Mouse (Mus musculus) hindbrain, embryonic 14.5 days (tissue): Measurements from ENCODE around the gene Rbms1. TPM values are rescaled to one million over a fixed set of nuclear protein-coding genes. Genes with fewer than 3 reads are reported as not detected.

ENCODE experiments used
- ATAC-seq: fragments of 200-750 bp; cut with Nextera tagmentation; 2 replicates; pipeline ENCODE4 v1.8.0; 2017; ENCODE audit warnings: moderate number of reproducible peaks, mild to moderate bottlenecking, moderate TSS enrichment, moderate library complexity; ENCODE audit not compliant: low FRiP score
- DNase-seq: peaks from one replicate; pipeline ENCODE4 v3.0.0-alpha.2; 2015; ENCODE audit warnings: low spot score
- H3K27ac ChIP-seq: fragments of 300-500 bp; sonication (generic); 2 replicates; pipeline ENCODE4 v1.5.1; 2014; ENCODE audit warnings: mild to moderate bottlenecking, moderate library complexity
- H3K27me3 ChIP-seq: fragments of 300-500 bp; sonication (generic); 2 replicates; pipeline ENCODE4 v1.6.1; 2014; ENCODE audit warnings: mild to moderate bottlenecking, low read length, mixed read lengths; ENCODE audit not compliant: control insufficient read depth, insufficient read depth
- H3K36me3 ChIP-seq: fragments of 300-500 bp; sonication (generic); replicated peaks from 2 replicates; pipeline ENCODE4 v1.6.1; 2014; ENCODE audit not compliant: control insufficient read depth, insufficient read depth
- H3K4me1 ChIP-seq: fragments of 300-500 bp; sonication (generic); replicated peaks from 2 replicates; pipeline ENCODE4 v1.6.1; 2014; ENCODE audit warnings: antibody characterized with exemption, low read length, mixed read lengths; ENCODE audit not compliant: control insufficient read depth, insufficient read depth
- H3K4me2 ChIP-seq: fragments of 300-500 bp; sonication (generic); replicated peaks from 2 replicates; pipeline ENCODE4 v1.6.1; 2014; ENCODE audit warnings: mild to moderate bottlenecking, moderate library complexity
- H3K4me3 ChIP-seq: fragments of 300-500 bp; sonication (generic); replicated peaks from 2 replicates; pipeline ENCODE4 v1.5.1; 2014; ENCODE audit warnings: mild to moderate bottlenecking, low read length
- H3K9ac ChIP-seq: fragments of 300-500 bp; sonication (generic); 2 replicates; pipeline ENCODE4 v1.6.1; 2014
- H3K9me3 ChIP-seq: fragments of 300-500 bp; sonication (generic); 2 replicates; pipeline ENCODE4 v1.6.1; 2016; ENCODE audit warnings: low read length; ENCODE audit not compliant: control insufficient read depth
- WGBS: fragments of 180-500 bp; shearing (Covaris S2); extraction: QIAGEN DNeasy Blood & Tissue Kit; methylation state at CpG from one replicate; pipeline ENCODE4 v1.1.7; 2014; 5-methylcytosine and 5-hydroxymethylcytosine counted together
- polyA plus RNA-seq: library from polyadenylated mRNA; unstranded; fragments of >200 nt; fragmentation: Nextera tagmentation; extraction: Ambion mirVana; gene quantifications from 2 replicates; pipeline ENCODE4 v1.2.1, GENCODE M21; 2014

The Rbms1 gene
- polyA plus RNA-seq, 1 experiment from 2014 or later = 64.9 TPM

GRCm38 (mm10) chr2:60816307-60816706 lies 146.7 kb downstream of the Rbms1 start:
- Histone ChIP-seq H3K9me3 (no peaks in the 10 kb centered on the region), H3K9ac (no peak overlapping the region), H3K36me3 (no peaks in the 10 kb centered on the region), H3K27me3 (no peaks in the 10 kb centered on the region), H3K27ac (no peak overlapping the region), H3K4me2 (no peak overlapping the region), H3K4me3 (no peak overlapping the region), H3K4me1 (peaks cover 4% of the 10 kb centered on the region; the same call in 1 of the 2 replicates)
- WGBS = 70% methylated on average over 2 of the region's 2 CpGs
- ATAC-seq = no peak
- no peak for DNase-seq

GRCm38 (mm10) chr2:60814788-60815187 lies 148.2 kb downstream of the Rbms1 start:
- no peaks in the 10 kb centered on the region for H3K9me3 ChIP-seq
- no peak overlapping the region for H3K4me2 ChIP-seq
- DNase-seq (no peak), ATAC-seq (no peak)
- H3K4me3 ChIP-seq = no peak overlapping the region
- H3K27me3 ChIP-seq = no peaks in the 10 kb centered on the region
- no peak overlapping the region for H3K27ac ChIP-seq
- peaks cover 4% of the 10 kb centered on the region; the same call in 1 of the 2 replicates for H3K4me1 ChIP-seq
- 66% methylated on average over 6 of the region's 6 CpGs for WGBS
- no peak overlapping the region for H3K9ac ChIP-seq
- H3K36me3 ChIP-seq = no peaks in the 10 kb centered on the region

DNA sequence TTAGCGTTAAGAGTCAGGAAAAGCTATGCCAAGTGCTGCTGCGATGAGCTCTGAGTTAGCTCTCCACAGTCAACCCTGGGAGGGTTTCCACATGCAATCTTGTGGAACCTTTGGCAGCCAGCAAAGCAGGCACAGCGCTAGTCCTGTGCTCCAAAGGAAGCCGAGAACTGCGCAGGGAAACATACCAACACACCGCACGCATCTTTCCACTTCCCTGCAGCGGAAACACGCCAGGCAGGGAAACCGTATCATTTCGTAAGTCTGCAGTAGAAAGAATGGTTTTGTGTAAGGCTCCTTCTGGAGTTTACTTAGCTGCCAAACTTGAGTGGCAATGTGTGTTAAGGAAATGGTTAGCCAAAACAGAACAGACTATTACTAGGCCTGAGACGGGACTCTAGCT lies 150.0 kb downstream of the Rbms1 start:
- H3K27ac ChIP-seq = no peak overlapping the region
- DNase-seq (no peak), ATAC-seq (no peak)
- 89% methylated on average over 12 of the region's 12 CpGs for WGBS
- H3K27me3 ChIP-seq = no peaks in the 10 kb centered on the region
- no peak overlapping the region for H3K4me2 ChIP-seq
- no peak overlapping the region for H3K9ac ChIP-seq
- H3K4me1 ChIP-seq = peaks cover 4% of the 10 kb centered on the region; the same call in 1 of the 2 replicates
- no peaks in the 10 kb centered on the region for H3K36me3 ChIP-seq
- no peaks in the 10 kb centered on the region for H3K9me3 ChIP-seq
- H3K4me3 ChIP-seq = no peak overlapping the region

- H3K4me1 ChIP-seq = peaks cover 4% of the 10 kb centered on the region; the same call in 1 of the 2 replicates
- ATAC-seq (no peak), DNase-seq (no peak)
Measured at GRCm38 (mm10) chr2:60810617-60811016, 152.4 kb downstream of the Rbms1 start.

GRCm38 (mm10) chr2:60809441-60809921 lies 153.5 kb downstream of the Rbms1 start:
- Histone ChIP-seq H3K4me3 (no peak overlapping the region), H3K9me3 (no peaks in the 10 kb centered on the region), H3K4me1 (no peaks in the 10 kb centered on the region; the same call in 1 of the 2 replicates), H3K27ac (no peak overlapping the region), H3K27me3 (no peaks in the 10 kb centered on the region), H3K9ac (no peak overlapping the region), H3K4me2 (no peak overlapping the region), H3K36me3 (no peaks in the 10 kb centered on the region)
- no peak for ATAC-seq
- DNase-seq = no peak
- WGBS = 43% methylated on average over 7 of the region's 7 CpGs

More at GRCm38 (mm10) chr2:60810617-60811016, 152.4 kb downstream of the Rbms1 start:
- H3K9me3 ChIP-seq = no peaks in the 10 kb centered on the region
- no peak overlapping the region for H3K4me3 ChIP-seq
- no peaks in the 10 kb centered on the region for H3K36me3 ChIP-seq
- H3K4me2 ChIP-seq = no peak overlapping the region
- H3K27me3 ChIP-seq = no peaks in the 10 kb centered on the region
- no peak overlapping the region for H3K27ac ChIP-seq
- H3K9ac ChIP-seq = no peak overlapping the region

GRCm38 (mm10) chr2:60808822-60809221 lies 154.2 kb downstream of the Rbms1 start:
- no peaks in the 10 kb centered on the region for H3K9me3 ChIP-seq
- 81% methylated on average over 6 of the region's 6 CpGs for WGBS
- no peak overlapping the region for H3K4me3 ChIP-seq
- no peak overlapping the region for H3K4me2 ChIP-seq
- H3K27ac ChIP-seq = no peak overlapping the region
- H3K9ac ChIP-seq = no peak overlapping the region
- peaks cover 5% of the 10 kb centered on the region; the same call in 1 of the 2 replicates for H3K4me1 ChIP-seq
- H3K27me3 ChIP-seq = no peaks in the 10 kb centered on the region
- ATAC-seq = no peak
- DNase-seq = no peak
- no peaks in the 10 kb centered on the region for H3K36me3 ChIP-seq

GRCm38 (mm10) chr2:60807341-60808195 lies 155.4 kb downstream of the Rbms1 start:
- WGBS = 81% methylated on average over 11 of the region's 11 CpGs

DNA sequence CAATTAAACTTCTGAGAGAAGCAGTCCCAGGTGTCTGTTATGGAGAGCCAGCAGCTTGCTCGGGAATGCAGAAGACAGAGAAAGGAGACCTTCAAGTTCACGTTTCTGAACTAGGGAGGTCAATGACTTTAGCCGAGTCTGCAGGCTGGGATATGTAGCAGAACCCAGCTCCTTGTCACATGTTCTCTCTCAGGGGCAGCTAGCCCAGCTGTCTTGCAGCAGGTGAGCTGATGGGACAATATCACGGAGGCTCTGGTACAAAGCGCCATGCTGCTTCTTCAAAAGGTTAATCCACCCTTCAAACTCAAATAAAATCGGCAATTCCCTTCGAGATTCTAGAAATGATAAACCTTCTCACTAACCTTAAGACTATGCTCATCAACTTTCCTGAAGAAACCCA lies 158.2 kb downstream of the Rbms1 start:
- no peaks in the 10 kb centered on the region for H3K9me3 ChIP-seq
- DNase-seq (no peak), ATAC-seq (no peak)
- H3K9ac ChIP-seq = no peak overlapping the region
- no peaks in the 10 kb centered on the region for H3K36me3 ChIP-seq
- WGBS = 61% methylated on average over 7 of the region's 7 CpGs
- H3K27me3 ChIP-seq = 0 out of 2 replicates have a peak, but pooled peaks cover 4% of the 10 kb centered on the region
- 0 out of 2 replicates have a peak overlapping the region, but pooled peaks have one; percentile 34 for H3K27ac ChIP-seq
- no peak overlapping the region for H3K4me3 ChIP-seq
- H3K4me1 ChIP-seq = peaks cover 23% of the 10 kb centered on the region
- H3K4me2 ChIP-seq = no peak overlapping the region

More at GRCm38 (mm10) chr2:60807341-60808195, 155.4 kb downstream of the Rbms1 start:
- H3K27me3 ChIP-seq = no peaks in the 10 kb centered on the region
- no peak overlapping the region for H3K27ac ChIP-seq
- no peaks in the 10 kb centered on the region for H3K36me3 ChIP-seq
- no peaks in the 10 kb centered on the region for H3K9me3 ChIP-seq
- H3K9ac ChIP-seq = no peak overlapping the region
- DNase-seq = no peak
- no peak for ATAC-seq
- H3K4me3 ChIP-seq = no peak overlapping the region
- H3K4me2 ChIP-seq = no peak overlapping the region
- peaks cover 6% of the 10 kb centered on the region; the same call in 1 of the 2 replicates for H3K4me1 ChIP-seq

DNA sequence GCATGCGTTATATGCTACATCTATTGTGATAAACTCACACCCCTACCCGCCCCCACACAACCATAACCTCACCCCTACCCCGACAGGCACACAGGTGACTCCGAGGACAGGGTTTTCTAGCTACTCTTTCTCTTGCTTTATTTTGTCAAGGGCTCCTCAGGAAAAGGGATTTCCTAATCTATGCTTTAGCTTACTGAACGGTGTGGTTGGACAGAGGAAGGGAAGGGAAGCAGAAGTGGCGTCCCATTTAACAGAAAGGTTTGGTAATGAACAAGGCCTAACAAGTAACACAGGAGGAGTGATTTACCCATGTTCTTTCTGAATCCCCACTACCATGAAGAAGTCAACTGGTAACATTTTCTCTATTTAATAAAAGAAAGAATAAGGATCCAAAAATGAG lies 159.6 kb downstream of the Rbms1 start:
- H3K27me3 ChIP-seq = 0 out of 2 replicates have a peak, but pooled peaks cover 4% of the 10 kb centered on the region
- WGBS = 96% methylated on average over 6 of the region's 6 CpGs
- H3K4me1 ChIP-seq = peaks cover 23% of the 10 kb centered on the region
- H3K9me3 ChIP-seq = no peaks in the 10 kb centered on the region
- H3K4me3 ChIP-seq = no peak overlapping the region
- DNase-seq (no peak), ATAC-seq (no peak)
- H3K27ac ChIP-seq = no peak overlapping the region
- no peaks in the 10 kb centered on the region for H3K36me3 ChIP-seq
- H3K9ac ChIP-seq = no peak overlapping the region
- H3K4me2 ChIP-seq = no peak overlapping the region
